Mouse (Mus musculus) layer of hippocampus, postnatal 14 days (tissue): Measurements from ENCODE around the gene Scmh1. TPM values are rescaled to one million over a fixed set of nuclear protein-coding genes. Genes with fewer than 3 reads are reported as not detected.

Experiments
- DNase-seq, 2 experiments: peaks; one replicate each; pipeline ENCODE4 v3.0.0; 2021 to 2022; ENCODE audit warnings: low spot score in 2 of 2, mixed read lengths in 1 of 2
- total RNA-seq, 2 experiments: library from RNA; stranded (reverse); gene quantifications; 2 replicates each; pipeline ENCODE4 v1.2.3; 2021

Scmh1 gene
- total RNA-seq, 2 experiments from 2014 or later: 112 TPM

- peak; percentile 28 to 32 for DNase-seq
Measured at GRCm38 (mm10) chr4:120404778-120405143, 320 bp upstream of the Scmh1 start.

- DNase-seq: no peak
Measured at GRCm38 (mm10) chr4:120405806-120406638, 941 bp downstream of the Scmh1 start.

DNA sequence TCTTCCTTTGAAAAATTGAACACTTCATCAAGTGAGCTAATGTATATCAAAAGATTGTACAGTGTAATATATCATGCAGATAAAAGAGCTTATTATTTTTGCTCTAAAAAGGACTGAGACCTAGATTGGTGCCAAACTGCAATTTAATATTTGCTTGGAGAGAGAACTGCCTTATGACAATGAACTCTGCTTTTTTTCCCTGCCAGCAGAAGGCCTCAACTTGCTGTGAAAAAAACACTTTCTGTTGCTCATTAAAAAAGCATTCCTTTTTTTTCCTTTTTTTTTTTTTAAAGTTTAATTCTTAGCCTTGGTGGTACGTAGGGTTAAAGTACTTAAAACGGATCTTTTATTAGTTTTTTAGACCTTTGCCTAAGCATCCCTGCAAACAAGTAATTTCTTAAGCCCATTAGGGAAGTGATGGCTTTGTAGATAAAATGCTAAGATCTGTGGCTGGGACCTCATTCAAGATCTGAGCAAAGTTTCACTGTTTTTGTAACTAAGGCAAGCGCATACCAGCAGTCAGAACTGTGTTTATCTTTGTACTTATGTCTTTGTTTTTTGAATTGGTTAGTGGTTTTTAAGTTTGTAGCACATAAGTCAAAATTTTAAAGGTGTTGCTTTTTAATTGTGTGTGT is 1.7 kb downstream of the Scmh1 start:
- DNase-seq: no peak

- DNase-seq: no peak
Measured at GRCm38 (mm10) chr4:120418053-120418452, 13.0 kb downstream of the Scmh1 start.

DNA sequence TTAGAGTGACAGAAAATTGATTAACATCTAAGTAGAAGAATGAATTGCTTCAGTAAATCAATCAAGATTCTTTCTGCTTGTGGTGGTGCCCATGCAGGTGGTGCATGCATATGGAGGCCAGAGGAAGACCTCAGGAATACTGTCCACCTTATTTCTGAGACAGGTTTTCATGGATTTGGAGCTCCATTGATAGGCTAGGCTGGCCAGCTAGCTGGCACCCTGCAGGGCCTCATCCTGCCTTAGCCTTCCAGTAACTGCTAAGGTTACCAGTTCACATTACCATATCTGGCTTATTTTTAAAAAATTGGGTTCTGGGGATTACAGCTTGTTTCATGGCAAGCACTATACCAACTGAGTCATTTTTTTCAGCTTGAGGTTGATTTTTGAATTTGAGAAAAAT is 15.1 kb downstream of the Scmh1 start:
- no peak for DNase-seq

- DNase-seq: no peak
Measured at GRCm38 (mm10) chr4:120420685-120421084, 15.6 kb downstream of the Scmh1 start.

GRCm38 (mm10) chr4:120430601-120431000 is 25.5 kb downstream of the Scmh1 start:
- no peak for DNase-seq

DNA sequence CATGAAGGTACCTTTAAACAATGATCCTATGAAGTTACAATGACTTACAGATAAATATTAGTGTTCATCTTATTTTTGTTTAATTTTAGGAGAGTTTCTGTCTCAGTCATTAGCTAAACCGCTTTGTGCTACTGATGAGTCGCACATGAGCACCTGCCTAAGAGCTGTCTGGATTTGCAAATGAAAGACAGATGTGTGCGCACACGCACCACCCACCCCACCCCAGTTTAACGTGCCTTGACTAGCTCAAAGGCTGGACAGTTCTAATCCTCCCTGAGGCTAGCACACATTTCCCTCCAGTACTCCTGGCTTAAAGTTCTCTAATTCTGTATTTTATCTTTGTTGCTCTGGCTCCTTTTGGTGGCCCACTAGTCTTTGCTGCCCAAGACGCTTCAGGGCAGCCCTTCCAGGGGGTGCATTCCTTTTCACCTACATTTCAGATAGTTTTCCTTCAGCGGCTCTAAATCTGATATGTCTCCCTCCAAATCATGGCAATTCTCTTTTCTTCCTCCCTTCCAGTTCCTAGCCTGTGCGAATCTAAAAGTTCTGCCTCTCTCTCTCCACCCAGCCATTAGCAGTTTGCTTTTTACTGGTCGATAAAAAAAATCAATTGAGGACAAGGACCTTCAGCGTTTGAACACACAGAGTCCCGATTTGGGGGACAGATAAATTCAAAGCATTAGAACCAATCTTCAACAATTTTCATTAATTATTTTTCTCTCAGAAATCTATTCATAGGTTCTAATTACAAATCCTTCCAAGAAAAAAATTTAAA is 27.7 kb downstream of the Scmh1 start:
- DNase-seq: no peak

- no peak for DNase-seq
Measured at GRCm38 (mm10) chr4:120461741-120462140, 56.7 kb downstream of the Scmh1 start.

DNA sequence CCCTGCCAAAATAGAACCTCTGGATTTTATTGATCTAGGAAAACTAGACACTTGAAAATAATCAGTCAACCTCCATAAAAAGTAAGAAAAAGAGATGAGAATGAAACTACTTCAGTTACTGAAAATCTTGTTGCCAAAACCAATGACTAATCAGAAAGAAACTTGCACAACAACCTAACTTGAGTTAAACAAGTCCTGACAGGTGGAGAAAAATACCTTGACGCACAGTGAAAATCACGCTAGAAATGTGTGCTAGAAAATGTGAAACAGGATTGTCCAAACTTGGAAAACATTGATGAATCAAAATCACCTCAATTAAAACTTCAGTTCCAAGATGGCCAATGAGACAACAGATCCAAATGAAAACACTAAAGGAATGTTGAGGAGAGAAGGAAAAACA is 67.9 kb downstream of the Scmh1 start:
- no peak for DNase-seq

- DNase-seq: no peak
Measured at GRCm38 (mm10) chr4:120487707-120488106, 82.6 kb downstream of the Scmh1 start.

DNA sequence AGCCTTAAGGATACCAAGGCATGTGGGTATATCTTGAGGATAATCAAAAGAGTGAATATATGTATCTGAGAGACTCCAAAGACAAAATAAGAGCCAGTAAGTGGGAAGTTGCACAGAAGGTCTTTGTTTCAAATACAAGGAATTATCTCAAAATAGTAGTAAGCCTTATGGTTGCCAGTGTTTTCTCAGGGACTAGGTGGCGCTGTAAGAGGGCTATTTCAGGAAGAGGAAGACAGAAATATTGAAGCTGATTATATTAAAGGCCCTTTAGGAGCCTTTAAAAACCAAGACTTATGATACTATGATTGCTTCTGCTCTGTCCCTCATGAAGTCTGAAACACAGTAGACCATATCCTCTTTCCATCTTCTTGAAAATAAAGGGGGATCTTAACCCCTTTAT is 101.9 kb downstream of the Scmh1 start:
- DNase-seq: no peak

DNA sequence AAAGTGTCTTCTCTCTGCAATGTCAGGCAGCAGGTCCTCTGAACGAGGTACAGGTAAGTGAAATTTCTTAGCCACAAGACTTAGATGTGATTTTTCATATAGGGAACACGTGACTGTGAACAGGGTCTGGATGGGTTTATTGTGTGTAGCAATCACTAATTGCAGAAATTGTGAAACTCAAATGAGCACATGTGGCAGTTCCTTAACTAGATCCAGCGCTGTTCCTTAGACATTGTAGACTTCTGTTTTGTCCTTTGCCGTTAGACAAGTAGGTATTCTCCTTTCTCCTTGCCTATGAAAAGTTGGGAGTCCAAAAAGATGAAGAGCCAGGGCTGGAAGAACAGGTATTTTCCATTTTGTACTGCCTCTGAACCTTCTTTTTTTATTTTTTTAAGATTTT is 106.1 kb downstream of the Scmh1 start:
- DNase-seq: no peak

DNA sequence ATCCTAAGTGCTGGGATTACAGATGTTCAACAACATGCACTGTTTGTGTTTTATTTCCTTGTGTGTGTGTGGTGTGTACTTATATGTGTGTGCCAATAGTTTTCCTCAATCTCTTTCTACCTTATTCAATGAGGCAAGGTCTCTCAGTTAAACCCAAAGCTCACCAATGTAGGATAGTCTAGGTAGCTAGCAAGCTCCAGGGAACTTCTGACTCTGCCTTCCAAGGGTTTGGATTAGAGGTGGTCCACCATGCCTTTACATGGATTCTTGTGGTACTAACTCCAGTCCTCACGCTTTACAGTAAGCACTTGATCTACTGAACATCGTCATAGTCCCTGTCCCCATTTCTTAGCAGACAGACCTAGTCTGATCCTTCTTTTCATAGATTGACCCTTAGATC is 109.3 kb downstream of the Scmh1 start:
- no peak for DNase-seq

DNA sequence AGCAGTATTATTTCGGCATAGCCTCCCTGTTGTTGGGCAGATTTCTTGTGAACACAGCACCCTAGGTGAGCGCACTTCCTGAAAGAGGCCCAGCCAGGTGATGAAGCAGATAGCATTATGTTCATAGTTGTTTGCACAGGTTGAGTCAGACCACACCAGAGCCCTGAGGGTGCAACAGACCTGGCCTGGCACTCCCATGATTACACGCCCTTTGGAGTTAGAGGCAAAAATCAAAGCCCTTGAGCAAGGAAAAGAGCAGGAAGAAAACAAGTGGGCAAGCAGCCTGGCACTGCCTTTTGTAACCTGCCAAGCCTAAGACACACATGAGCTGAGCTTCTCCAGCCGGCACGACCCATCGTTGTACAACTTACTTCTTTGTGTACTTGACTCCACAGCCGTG is 111.4 kb downstream of the Scmh1 start:
- DNase-seq: no peak

- DNase-seq: no peak
Measured at GRCm38 (mm10) chr4:120516907-120517306, 111.8 kb downstream of the Scmh1 start.

DNA sequence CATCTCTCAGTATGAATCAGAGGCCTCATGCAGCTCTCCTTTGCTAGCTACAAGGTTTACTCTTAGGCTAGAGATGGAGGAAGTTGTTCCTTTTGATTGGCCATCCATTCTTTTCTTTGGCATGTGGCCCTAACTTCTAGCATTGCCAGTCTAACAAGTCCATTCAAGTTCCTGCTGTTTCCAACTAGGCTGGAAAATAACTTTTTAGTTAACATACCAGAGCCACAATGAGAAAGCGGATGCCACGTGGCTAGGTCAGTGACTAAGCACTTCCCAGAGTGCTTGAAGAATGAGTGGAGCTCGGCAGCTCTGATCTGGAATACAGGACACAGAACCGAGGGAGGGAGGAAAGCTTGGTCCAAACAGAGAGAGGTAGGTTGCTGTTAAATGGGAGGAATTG is 112.3 kb downstream of the Scmh1 start:
- DNase-seq: peak in 1 of 2 experiments; percentile 17

DNA sequence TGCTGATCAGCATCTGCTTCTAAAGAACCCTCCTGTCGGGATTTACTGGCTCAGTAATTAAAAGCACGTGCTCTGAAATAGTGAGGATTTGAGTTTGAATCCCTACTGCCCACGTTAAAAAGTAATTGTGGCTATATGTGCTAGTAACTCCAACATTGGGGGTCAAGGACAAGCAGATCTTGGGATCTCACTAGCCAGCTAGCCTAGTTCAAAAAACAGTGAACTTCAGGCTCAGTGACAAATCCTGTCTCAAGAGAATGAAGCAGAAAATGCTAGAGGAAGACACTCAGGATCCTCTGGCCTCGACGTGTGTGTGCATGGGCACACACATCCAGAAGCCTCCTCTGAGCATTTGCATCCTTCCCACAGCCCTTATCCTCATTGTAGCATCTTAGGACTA is 116.7 kb downstream of the Scmh1 start:
- DNase-seq: no peak

GRCm38 (mm10) chr4:120522351-120522750 is 117.3 kb downstream of the Scmh1 start:
- DNase-seq: no peak

- no peak for DNase-seq
Measured at GRCm38 (mm10) chr4:120523092-120523491, 118.0 kb downstream of the Scmh1 start.

GRCm38 (mm10) chr4:120528171-120528570 is 123.1 kb downstream of the Scmh1 start:
- DNase-seq: no peak

DNA sequence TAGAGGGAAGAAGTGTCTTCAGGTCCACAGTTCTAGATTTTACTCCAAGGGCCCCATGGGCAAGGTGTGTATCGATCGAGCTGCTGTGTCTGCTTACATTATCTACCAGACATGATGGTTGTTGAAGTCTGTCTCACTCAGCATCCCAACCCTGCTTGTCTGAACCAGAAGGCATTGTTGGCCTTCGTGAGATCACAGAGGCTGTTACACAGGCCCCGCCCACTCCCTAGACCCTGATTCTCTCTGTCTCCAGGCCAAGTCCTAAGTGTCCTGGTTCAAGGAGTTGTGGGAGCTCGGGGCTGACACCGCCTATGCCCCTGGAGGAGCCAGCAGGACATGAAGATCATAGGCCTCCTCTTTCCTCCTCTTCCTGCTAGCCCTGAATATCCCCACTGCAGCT is 126.9 kb downstream of the Scmh1 start, which contains the start of gene Slfnl1:
Gene Slfnl1 (plus strand): TSS at position 246 of the 400 bp plus-strand sequence.
- no peak for DNase-seq
